Mouse (Mus musculus): ENCODE measurements at regions not wholly inside any gene's neighbourhood (a gene's known extent, or its start where the extent isn't known, plus 50 kb on each side); places are given as distances from the start of the nearest gene placed in this dataset.

DNA sequence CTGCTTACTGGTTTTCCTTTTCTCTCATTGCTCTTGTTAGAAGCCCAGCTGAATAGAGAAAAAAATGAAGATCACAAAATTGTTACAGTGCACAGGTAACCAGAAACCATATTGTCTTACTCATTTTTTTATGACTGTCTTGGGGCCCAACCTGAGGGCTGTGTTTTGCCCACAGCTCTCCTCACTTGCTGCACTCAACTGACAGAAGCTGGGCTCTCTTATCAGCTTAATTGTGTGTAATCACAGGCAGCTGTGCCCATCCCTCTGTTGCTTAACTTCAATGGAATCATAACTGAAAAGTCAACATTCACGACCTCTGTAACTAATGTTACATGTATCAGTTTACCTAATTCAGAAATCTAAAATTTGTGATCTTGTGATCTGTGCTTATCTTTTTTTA, 95.1 kb upstream of the Ankrd50 start:
- no peak for DNase-seq (ENCODE audit: low read depth)

DNA sequence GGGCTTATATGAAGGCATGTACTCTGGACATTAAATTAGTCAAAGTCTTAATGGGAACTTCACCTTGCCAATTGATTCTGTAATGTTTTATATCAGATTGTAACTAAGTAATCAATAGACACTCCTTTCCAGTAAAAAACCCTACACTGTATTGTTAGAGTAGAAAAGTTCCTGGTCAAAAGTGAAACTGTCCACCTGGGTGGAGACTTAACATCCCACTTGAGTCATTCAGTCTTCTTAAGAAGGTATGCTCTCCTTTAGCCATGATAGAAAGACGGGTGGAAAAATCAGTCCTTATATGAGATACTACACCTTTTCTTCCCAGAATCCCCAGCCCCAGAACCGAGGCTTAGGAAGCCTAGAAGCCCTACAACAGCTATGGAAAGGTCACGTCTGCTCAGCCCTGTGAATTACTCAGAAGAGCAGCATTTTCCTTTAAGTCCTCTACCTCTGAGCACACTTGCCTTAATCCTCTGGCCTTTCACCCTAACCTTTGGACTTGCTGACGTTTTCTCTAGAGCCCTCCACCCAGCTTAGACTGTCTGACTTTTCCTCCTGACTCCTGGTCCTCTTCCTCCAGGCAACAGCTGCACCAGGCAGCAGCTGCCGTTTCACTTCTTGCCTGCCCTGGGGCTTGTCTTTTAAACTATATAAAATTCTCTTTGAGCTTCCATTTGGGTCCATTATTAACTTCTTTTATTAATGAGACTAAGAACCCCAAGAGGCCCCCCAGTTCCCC, 93.4 kb upstream of the Ankrd50 start:
- DNase-seq (ENCODE audit: low read depth) = no peak

DNA sequence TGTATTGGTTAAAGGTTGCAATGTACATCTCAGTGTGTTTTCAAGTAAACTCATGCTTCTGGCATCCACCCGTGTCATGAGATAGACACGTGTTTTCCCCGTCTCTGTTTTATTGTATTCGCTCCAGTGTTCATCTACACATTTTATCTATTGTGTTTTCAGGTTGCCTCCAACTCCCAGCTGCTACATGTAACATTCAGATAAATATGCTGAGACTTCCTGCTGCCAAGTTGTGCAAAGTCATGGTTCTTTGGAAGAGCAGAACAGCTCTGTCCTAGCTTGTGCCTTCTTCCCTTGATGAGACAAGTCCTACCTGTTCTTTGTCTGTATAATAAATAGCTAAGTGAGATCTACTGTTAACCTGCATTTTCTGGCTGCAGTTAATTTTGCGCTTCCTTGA, 89.0 kb upstream of the Ankrd50 start:
- no peak for DNase-seq (ENCODE audit: low read depth)

DNA sequence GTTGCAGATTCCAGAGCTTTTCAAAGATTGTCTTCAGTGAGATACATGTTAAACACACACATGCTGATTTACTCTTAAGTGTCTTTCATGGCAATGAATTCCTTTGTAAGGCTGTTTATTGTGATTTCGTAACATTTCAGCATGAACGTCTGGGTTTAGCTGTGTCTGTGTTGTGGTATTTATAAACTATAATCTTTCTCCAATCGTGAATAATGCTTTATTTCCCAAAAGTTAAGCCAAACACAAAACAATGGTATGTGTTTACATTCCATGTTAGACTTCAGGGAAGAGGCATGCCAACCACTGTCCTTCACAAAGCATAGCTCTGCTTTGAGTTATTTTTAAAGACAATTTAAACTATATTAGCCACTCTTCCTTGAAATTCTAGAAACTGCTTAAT, 87.5 kb upstream of the Ankrd50 start:
- peak; percentile 52 for DNase-seq (ENCODE audit: low read depth)

DNA sequence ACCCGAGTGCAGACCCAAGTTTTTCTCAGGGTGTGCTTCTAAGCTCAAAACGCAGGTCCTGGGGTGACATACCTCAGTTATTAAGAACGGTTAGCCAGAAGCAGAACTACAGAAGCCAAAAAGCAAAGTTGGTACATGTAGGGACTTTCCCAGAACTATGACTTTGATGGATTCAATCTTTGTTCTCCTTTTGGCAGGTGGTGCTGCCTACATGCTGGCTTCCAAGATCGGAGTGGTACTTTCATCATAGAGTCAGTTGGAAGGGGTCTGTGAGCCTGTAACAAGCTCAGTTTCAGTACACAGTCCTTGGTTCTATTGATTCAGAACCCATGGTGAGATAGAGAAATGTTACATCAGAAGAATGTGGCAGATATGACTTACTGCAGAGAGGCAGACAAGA, 86.6 kb upstream of the Ankrd50 start:
- no peak for DNase-seq (ENCODE audit: low read depth)

DNA sequence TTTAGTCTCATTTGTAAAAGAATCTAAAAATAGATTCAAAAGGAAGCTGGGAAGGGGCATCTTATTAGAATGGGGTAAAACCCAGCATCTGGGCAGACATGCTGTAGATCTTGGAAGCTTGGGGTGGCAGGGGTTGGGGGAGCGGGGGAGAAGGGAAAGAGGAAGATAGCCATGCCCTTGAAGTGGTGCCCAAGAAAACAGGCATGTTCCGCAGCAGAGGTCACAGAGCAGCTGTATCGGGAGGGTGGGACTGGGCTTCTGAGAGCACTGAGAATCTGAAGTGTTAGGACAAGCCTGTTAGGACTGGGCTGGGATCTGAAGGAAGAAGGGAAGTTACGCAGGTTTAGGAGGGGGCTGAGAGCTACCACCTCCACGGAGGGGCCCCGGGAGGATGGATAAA, 84.4 kb upstream of the Ankrd50 start:
- no peak for DNase-seq (ENCODE audit: low read depth)

DNA sequence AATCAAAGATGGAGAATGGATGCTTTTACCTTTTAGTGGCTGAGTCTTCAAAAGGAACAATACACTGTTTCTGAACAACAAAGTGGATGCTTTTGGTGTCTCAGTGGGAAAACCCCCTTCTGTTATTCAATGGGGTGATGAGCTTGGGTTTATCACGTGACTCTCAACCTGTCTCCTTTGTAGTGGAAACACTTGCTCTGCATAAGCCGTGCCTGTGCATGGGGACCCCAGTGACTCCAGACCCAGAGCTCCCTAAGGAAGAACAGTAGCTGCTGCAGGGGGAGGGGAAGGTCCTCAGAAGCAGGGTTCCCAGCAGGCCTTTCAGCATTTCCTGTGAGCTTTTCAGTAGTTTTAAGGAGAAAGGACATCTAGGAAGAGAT, 83.9 kb upstream of the Ankrd50 start:
- no peak for DNase-seq (ENCODE audit: low read depth)

DNA sequence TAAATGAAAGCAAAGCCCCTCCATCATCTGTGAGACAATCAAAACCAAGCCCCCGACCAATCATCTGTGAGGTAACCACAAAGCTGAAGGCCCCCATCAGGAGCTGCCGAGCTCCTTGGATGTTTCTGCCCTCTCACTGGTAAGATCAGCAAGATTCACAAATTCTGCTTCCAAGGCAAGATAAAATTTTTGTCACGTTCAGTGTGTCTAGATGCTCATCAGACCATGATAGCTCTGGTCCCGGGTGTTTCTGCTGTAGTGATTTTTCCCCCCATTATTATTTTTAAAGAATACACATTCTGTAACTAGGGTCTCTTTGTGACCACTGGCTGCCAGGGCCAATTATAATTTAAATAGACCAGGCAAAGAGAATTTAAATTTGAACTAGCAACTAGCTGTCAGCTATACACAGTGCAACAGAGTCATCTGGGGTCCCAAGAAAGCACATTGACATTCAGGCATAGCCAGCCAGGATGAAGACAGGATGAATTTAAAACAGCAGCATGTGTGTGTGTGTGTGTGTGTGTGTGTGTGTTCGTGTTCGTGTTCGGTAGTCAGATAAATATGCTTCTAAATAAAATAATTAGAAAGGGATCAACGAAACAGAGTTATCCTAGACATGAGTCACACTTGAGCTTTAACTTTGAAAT, 83.4 kb upstream of the Ankrd50 start:
- DNase-seq (ENCODE audit: low read depth) = no peak

DNA sequence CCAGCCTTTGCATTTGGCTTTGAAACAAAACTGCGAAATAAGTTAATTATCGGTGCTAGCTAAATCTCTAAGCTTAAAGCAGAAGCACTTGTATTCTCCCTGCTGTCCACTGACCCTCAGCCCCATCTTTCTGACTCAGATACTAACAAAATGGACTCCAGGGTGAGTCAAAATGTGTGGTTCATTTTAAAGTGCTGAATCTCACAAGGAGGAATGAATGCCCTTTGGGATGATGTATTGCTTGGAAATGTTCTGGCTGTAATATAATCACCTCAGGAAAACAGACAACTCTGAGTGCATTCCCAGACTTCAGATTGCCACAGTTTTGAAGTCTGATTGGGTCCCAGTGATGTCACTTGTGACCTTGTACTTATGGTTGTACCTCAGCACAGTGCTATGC, 81.9 kb upstream of the Ankrd50 start:
- peak; percentile 77 for DNase-seq (ENCODE audit: low read depth)

DNA sequence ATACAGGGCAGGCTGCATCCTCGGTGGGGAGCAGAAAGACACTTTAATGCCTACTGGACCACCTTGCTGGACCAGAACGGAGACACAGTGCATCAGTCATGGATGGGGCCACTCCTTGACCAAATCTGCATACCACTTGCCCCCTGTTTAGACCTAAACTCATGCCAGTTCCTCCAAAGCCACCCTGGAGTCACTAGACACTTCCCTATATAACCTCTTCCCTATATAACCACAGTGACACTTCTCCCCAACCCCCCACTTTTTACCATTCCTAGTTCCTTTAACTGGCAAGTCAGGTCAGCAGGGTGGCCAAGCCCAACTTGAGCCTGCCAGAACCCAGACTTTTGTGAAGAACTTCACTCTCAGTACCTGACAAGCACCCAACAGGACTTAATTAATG, 80.2 kb upstream of the Ankrd50 start:
- no peak for DNase-seq (ENCODE audit: low read depth)

DNA sequence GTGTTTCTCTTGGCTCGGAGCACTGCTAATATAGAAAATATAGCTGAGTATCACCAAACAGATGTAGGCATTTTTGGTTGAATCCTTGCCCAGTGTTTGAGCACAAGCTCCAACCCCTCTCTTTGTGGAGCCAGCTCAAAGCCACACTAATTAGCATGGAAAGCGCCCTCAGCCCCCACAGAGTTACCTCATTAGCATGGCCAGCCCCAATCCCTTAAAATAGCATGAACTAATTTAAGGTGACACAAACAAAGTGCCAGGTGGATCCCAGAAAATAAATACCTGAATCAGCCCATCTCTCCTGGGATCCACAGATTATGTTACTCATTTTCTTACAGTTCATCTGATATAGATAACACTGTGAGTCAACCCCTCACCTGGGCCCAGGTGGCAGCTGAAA, 79.7 kb upstream of the Ankrd50 start:
- peak; percentile 36 for DNase-seq (ENCODE audit: low read depth)

DNA sequence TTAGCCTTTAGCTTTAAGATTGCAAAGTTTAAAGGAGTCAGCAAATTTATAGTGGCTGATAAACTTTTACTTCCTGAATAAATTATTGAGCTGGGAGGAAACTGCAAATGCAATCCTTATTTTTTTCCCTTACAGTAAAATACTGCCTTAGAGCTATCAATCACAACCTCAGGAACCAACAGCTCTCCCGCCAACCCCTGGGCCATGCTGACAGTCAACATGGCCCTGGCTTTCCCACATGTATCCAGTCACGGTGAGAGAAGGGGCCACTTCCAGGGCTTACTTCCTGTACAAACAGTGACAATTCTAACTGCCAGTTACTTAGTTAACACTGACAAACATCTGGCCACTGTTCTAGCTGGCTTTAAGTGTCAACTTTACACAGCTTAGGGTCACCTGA, 76.5 kb upstream of the Ankrd50 start:
- DNase-seq (ENCODE audit: low read depth) = no peak

DNA sequence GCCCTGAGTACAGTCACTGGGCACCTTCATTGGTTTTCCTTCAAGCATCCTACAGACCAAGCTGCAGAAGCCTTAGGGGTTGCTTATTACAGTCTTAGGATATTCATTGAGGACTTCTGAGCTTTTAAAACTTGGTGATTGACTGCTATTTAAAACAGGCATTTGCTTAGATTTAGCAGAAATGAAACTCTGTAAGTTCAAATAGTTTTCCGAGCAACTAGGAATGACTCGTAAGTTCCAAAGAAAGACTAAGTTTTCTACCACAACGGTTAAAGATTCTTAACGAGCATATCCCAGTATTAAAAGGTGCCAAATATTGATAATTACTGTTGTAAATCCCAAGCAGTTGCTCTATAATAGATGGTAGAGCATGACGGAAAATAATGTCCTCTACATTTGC, 71.3 kb upstream of the Ankrd50 start:
- DNase-seq (ENCODE audit: low read depth) = no peak

DNA sequence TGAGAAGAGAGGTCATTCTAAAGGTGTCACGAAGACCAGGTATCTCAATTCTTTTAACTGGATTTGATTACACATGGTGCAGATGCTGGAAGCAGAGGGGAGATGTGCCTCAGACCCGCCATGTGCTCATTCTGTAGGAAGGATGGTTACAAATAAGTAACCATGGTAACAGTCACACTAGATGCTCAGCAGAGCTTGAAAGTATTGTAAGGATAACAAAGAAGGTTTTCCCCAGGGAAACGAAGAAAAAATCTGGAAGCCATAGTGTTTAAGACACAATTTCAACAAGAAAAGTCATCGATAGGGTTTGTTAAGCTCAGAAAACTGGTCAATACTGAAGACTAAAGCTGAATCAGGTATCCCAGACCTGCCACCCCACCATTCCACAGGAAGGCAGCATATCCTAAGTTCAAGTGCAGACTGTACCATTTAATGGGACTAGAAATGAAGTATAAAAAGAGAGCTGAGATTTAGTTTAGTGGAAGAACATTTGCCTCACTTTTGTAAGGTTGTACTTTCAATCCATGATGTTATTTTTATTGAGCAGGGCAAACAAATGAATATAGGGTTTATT, 68.9 kb upstream of the Ankrd50 start:
- DNase-seq (ENCODE audit: low read depth) = no peak

DNA sequence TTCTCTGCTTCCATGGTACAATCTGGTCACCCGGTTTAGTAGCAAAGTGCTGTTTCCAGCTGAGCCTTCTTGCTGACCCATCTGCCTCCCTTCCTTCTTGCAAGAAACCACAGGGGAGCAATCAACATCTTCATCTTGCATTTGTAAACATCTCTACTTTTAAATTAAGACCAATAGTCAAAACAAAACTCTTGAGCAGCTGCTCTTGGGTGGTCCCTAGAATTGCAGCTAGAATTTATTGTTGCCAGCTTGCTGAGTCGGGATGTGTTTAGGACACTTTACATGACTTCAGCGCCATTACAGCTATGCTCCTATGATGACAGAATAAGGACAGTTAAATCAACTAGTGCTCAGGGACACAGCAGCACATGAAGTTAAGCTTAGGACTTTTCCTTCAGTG, 62.4 kb upstream of the Ankrd50 start:
- no peak for DNase-seq (ENCODE audit: low read depth)

DNA sequence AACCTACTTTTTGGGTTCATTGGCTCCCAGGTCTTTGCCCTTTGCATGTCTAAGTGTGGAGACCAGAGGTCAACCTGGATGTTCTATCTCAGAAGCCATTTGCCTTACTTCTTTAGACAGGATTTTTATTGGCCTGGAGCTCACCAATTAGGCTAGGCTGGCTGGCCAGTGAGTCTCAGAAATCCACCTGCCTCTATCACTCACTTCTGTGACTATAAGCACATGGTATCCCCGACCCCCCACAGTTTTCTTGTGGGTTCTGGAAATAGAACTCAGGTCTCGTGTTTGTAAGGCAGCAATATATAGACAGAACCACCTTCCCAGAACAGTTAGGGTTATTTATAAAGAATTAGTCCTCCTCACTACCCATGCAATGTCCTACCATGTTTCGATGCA, 60.9 kb upstream of the Ankrd50 start:
- DNase-seq (ENCODE audit: low read depth) = no peak

DNA sequence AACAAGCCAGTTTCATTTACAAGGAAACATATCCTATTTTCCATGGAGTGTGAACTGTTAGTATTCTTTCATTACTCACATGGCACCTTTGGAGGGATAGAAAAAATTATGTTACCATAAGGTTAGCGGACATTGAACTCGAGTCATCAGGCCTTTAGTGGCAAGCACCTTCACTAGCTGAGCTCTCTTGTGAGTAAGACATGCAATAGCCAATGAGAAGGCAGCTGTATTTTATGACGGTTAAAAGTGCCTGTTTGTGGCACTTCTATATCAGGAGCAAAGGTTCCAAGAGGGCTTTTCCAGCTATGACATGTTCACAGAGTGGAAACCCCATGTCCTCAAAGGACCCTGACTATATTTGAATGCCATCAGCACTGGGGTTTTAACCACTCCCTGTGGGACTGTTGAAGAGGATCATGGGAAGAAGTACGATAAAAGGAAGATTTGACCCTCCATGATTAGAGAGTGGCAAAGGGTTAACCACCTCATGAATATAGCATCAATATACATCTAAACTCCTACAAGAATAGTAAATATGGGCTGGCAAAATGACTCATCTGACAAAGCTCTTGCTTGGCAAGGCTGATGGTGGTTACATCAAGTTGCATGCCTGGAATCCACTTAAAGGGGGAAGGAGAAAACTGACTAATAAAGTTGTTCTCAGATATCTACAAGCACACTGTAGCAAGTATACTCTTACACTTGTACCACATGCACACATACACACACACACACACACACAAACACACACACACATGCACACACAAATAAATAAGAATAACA, 60.3 kb upstream of the Ankrd50 start:
- DNase-seq (ENCODE audit: low read depth) = peak; percentile 83

DNA sequence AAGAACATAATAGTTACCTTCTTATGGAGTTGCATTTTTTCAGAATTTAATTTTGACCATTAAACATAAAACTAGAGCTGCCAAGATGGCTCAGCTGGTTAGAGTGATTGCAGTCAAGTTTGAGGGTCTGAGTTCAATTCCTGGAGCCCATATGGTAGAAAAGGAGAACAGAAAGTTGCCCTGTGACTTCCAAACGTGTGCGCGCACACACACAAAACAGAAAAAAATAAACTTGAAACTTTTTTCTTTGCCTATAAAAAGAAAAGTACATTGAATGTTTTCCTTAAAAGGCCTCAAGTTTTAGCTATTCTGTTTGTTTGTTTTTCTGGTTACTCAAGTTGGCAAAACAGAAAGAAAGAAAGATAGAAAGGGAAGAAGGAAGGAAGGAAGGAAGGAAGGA, 59.2 kb upstream of the Ankrd50 start:
- DNase-seq (ENCODE audit: low read depth) = no peak

DNA sequence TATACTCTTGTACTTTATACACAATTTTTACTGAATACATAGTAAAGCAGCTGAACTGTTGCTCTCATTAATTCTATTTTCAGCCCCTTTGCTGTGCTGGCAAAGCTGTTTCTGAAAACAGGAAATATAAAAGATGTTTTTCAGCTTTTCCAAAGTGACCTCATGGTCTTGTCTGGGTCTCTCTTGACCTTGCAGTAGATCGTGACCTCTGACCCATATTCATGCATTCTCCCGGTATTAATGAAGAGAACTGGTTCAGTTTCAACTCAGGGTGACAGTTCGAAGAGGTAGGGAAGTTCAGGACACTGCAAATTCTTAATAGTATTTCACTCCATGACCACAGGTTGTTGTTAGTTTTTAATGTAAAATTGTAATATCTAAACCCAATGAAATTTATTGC, 56.7 kb upstream of the Ankrd50 start:
- DNase-seq (ENCODE audit: low read depth) = no peak

DNA sequence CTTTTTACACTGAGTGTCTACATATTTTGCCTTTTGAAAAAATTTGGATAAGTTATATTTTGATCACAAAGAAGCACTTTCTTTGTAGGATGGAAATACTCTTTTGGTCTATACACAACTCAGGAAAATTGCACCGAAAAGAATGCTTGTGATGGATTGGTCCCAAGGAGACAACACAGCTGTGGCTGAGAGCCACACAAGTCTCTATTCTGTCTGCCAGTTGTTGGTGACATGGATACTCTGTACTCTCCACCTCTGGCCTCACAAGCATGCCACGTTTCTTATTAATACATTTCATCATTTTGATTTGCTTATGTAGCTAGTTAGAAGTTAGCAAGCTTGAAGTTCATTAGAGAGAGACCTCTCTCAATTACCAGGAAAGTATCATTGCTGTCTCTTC, 53.7 kb upstream of the Ankrd50 start:
- DNase-seq (ENCODE audit: low read depth) = no peak

DNA sequence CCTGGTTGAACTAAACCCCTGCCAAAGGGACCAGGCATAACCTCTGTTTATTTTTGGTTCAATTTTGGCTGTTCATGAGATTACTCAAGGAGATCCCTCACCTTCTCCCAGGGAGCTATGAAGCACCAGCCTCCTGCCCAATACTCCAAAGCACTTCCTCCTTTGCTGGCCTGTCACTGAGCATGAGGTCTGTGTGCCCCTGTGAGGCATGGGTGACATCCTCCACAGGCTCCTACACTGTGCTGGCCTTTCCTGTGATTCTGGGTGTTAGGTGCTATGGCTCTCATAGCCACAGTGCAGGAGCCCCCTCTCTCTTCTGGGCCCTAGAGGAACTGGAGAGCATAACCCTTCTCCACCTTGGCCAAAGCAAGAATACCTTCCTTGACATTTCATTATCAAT, 53.1 kb upstream of the Ankrd50 start:
- DNase-seq (ENCODE audit: low read depth) = no peak

Measured in NIH3T3 (cell line).